Mouse (Mus musculus) C2C12 (cell line): ENCODE data around the gene Rps6kb2. TPM values are rescaled to one million over a fixed set of nuclear protein-coding genes. Genes with fewer than 3 reads are reported as not detected.

Experiments used
- H3K27me3 ChIP-seq: one replicate; pipeline ENCODE4 v1.6.1; 2011; ENCODE audit not compliant: control insufficient read depth, insufficient read depth, insufficient read length
- H3K36me3 ChIP-seq: one replicate; pipeline ENCODE4 v1.6.1; 2011; ENCODE audit not compliant: control insufficient read depth, insufficient read depth
- H3K4me3 ChIP-seq: one replicate; pipeline ENCODE4 v1.5.1; 2011; ENCODE audit warnings: mild to moderate bottlenecking, control low read depth; ENCODE audit not compliant: poor library complexity, insufficient read depth, severe bottlenecking
- H3K79me2 ChIP-seq: one replicate; pipeline ENCODE4 v1.6.1; 2011; ENCODE audit not compliant: control insufficient read depth, insufficient read depth
- H3K79me3 ChIP-seq: one replicate; pipeline ENCODE4 v1.6.1; 2011; ENCODE audit warnings: low read depth, control low read depth
- H3ac ChIP-seq: one replicate; pipeline ENCODE3; 2011; ENCODE audit warnings: low read depth; ENCODE audit not compliant: control insufficient read depth, insufficient read length
- CEBPB ChIP-seq: IDR thresholded peaks from one replicate; pipeline ENCODE4 v1.6.1; 2011; ENCODE audit warnings: low read depth, mild to moderate bottlenecking, control low read depth, moderate library complexity
- CTCF ChIP-seq: IDR thresholded peaks from one replicate; pipeline ENCODE4 v1.5.1; 2011; ENCODE audit not compliant: control insufficient read depth, insufficient read depth, insufficient read length
- FOSL1 ChIP-seq: IDR thresholded peaks from one replicate; pipeline ENCODE4 v1.8.0; 2011; ENCODE audit warnings: mild to moderate bottlenecking, low read length; ENCODE audit not compliant: poor library complexity, insufficient read depth, severe bottlenecking
- MAX ChIP-seq: IDR thresholded peaks from one replicate; pipeline ENCODE4 v1.6.1; 2011; ENCODE audit warnings: mild to moderate bottlenecking, control low read depth
- MYOD1 ChIP-seq: IDR thresholded peaks from one replicate; pipeline ENCODE4 v1.6.1; 2011; ENCODE audit warnings: low read depth; ENCODE audit not compliant: control insufficient read depth, insufficient read length
- MYOG ChIP-seq: IDR thresholded peaks from one replicate; pipeline ENCODE4 v1.6.1; 2011; ENCODE audit not compliant: control insufficient read depth, insufficient read length; ENCODE audit errors: extremely low read depth
- USF1 ChIP-seq: IDR thresholded peaks from one replicate; pipeline ENCODE4 v1.6.1; 2011; ENCODE audit warnings: low read depth, mild to moderate bottlenecking, control low read depth, moderate library complexity
- polyA plus RNA-seq: library from polyadenylated mRNA; unstranded; fragments of >200 nt; fragmentation: generic; extraction: Trizol; gene quantifications from one replicate; pipeline ENCODE4 v1.2.1, GENCODE M21; 2012; ENCODE audit warnings: missing spikeins

Gene Rps6kb2
- polyA plus RNA-seq, 1 experiment, result 19.7 TPM

- Histone ChIP-seq H3K79me3 (peaks cover 15% of the 10 kb centered on the region), H3ac (no peak overlapping the region), H3K4me3 (no peak overlapping the region), H3K36me3 (peaks cover 32% of the 10 kb centered on the region), H3K27me3 (no peaks in the 10 kb centered on the region), H3K79me2 (peaks cover 28% of the 10 kb centered on the region)
- TF ChIP-seq MYOG (no peak), USF1 (no peak), FOSL1 (no peak), MYOD1 (no peak), MAX (no peak)
These were observed 11.7 kb downstream of the Rps6kb2 start for GRCm38 (mm10) chr19:4151488-4151860.

- Histone ChIP-seq H3K27me3 (no peaks in the 10 kb centered on the region), H3K36me3 (peaks cover 32% of the 10 kb centered on the region), H3K4me3 (no peak overlapping the region), H3K79me2 (peaks cover 28% of the 10 kb centered on the region), H3K79me3 (peaks cover 15% of the 10 kb centered on the region), H3ac (no peak overlapping the region)
- no peak for TF ChIP-seq FOSL1
- no peak for TF ChIP-seq MAX
- TF ChIP-seq CTCF, result no peak
- no peak for TF ChIP-seq MYOD1
- no peak for TF ChIP-seq CEBPB
- TF ChIP-seq USF1, result no peak
- TF ChIP-seq MYOG, result no peak
These were observed 12.3 kb downstream of the Rps6kb2 start for GRCm38 (mm10) chr19:4150567-4151487.

- H3ac ChIP-seq, result no peak overlapping the region
- TF ChIP-seq MAX, result no peak
- no peak for TF ChIP-seq CEBPB
- no peak for TF ChIP-seq USF1
- TF ChIP-seq MYOG, result no peak
- TF ChIP-seq FOSL1, result no peak
- TF ChIP-seq MYOD1, result no peak
- TF ChIP-seq CTCF, result no peak
- peaks cover 27% of the 10 kb centered on the region for H3K36me3 ChIP-seq
- H3K4me3 ChIP-seq, result peak overlapping the region; percentile 74
- H3K79me3 ChIP-seq, result peaks cover 15% of the 10 kb centered on the region
- peaks cover 28% of the 10 kb centered on the region for H3K79me2 ChIP-seq
- H3K27me3 ChIP-seq, result no peaks in the 10 kb centered on the region
These were observed 13.2 kb downstream of the Rps6kb2 start for GRCm38 (mm10) chr19:4149764-4150461.

GRCm38 (mm10) chr19:4149283-4149682 is 13.9 kb downstream of the Rps6kb2 start:
- H3K4me3 ChIP-seq, result peak overlapping the region; percentile 74
- peak overlapping the region; percentile 97 for H3ac ChIP-seq
- H3K79me2 ChIP-seq, result peaks cover 28% of the 10 kb centered on the region
- no peak for TF ChIP-seq FOSL1
- no peak for TF ChIP-seq CTCF
- no peak for TF ChIP-seq USF1
- no peak for TF ChIP-seq MYOG
- TF ChIP-seq MYOD1, result no peak
- no peak for TF ChIP-seq CEBPB
- TF ChIP-seq MAX, result no peak
- H3K79me3 ChIP-seq, result peaks cover 15% of the 10 kb centered on the region
- peaks cover 27% of the 10 kb centered on the region for H3K36me3 ChIP-seq
- no peaks in the 10 kb centered on the region for H3K27me3 ChIP-seq

- peak overlapping the region; percentile 74 for H3K4me3 ChIP-seq
- no peaks in the 10 kb centered on the region for H3K27me3 ChIP-seq
- peaks cover 23% of the 10 kb centered on the region for H3K36me3 ChIP-seq
- TF ChIP-seq MAX, result no peak
- TF ChIP-seq USF1, result no peak
- TF ChIP-seq CEBPB, result no peak
- no peak for TF ChIP-seq MYOG
- no peak for TF ChIP-seq MYOD1
- no peak for TF ChIP-seq FOSL1
- no peak for TF ChIP-seq CTCF
- peaks cover 28% of the 10 kb centered on the region for H3K79me2 ChIP-seq
- H3ac ChIP-seq, result peak overlapping the region; percentile 97
- H3K79me3 ChIP-seq, result peaks cover 15% of the 10 kb centered on the region
These were observed 14.3 kb downstream of the Rps6kb2 start for GRCm38 (mm10) chr19:4148819-4149218.
